Mouse (Mus musculus) spleen, postnatal 14 days (tissue): ENCODE results near the gene Pld5.

Experiments used
- DNase-seq, 2 experiments: peaks; one replicate each; pipeline ENCODE4 v3.0.0; 2021 to 2022; ENCODE audit warnings: low spot score in 2 of 2

Gene Pld5

GRCm38 (mm10) chr1:176167784-176168183, 107.3 kb downstream of the Pld5 start:
- no peak for DNase-seq

DNA sequence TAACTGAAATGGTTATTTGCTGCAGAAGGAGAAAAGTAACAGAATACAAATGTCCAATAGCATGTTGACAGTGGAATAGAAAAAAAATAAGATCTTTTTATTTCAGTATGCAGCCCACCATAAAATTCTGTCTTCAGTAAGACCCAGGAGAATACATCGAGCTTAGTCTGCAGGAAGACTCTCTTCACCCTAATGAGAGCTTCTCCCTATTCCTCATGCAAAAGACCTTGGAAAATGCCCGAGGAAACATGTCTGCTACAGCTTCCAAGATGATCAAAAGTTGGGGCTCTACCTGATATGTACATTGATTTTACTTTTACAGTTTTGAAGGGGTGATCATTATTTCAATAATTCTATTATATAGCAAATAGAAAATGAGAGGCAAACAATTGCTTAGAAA, 108.0 kb downstream of the Pld5 start:
- DNase-seq: no peak

- no peak for DNase-seq
Measured at GRCm38 (mm10) chr1:176145306-176145705, 129.8 kb downstream of the Pld5 start.

GRCm38 (mm10) chr1:176134379-176134778, 140.7 kb downstream of the Pld5 start:
- DNase-seq: no peak

- DNase-seq: no peak
Measured at GRCm38 (mm10) chr1:176125771-176126170, 149.3 kb downstream of the Pld5 start.

DNA sequence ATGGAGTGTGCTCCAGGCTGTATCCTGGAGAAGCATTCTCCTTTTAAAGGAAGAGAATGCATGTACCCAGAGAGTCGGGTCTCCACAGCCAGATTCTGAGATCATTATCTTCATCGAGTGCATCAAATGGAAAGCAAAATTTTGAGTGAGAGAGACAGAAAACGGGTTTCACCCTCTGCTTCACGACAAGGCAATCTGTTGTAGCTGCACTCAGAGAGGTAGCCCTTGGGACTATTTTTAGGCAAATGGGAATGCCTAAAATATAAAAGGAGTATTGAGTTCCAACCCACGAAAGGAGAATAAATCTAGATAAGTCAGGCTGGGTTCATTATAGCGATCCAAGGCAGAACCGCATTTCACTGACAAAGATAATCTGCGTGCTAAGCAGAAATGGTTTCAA, 150.7 kb downstream of the Pld5 start:
- no peak for DNase-seq

DNA sequence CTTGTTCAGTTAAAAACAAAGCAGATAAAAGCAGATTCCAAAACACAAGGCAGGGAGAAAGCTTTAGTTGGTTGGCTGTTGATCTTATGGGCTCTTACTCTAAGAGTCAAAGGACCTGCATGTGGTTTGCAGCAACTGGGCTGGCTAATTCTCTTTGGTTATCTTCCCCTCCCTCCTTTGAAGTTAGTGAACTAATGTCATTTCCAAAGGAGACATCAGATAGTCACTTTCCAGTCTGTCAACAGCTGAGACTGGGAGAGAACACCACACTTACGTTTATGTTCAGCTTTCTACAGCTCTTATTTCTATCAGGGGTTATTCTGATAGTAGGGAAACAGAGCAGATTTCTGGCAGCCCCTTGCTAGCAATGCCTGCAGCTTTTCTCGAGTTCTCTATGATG, 151.3 kb downstream of the Pld5 start:
- DNase-seq: no peak

- no peak for DNase-seq
Measured at GRCm38 (mm10) chr1:176115604-176116003, 159.5 kb downstream of the Pld5 start.

DNA sequence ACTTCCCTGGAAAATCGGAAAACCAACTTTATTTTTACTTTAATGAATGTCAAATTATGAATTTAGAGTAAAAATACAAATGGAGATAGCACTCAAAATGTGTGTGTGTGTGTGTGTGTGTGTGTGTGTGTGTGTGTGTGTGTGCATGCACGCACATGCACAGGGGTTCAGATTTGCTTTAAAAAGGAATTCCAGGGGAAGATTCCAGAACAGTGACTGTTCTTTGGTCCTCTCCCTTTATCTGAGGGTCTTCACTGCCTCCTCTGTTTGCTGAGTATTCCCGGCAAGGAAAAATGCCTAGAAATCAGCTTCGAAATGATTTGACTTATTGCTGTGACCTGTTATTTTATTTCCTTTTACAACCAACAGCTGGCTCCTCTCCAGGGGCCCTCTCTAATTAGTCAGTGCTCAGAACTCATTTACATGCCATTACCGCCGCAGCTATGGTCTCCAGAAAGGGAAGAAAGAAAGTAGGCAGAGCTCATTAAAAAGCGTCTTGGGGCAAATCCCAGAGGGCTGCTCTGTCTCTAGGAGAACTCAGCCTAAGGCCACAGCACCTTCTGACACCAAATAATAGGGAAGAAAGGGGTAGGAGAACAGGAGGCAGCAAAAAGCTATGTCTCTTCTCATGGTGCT, 176.3 kb downstream of the Pld5 start:
- DNase-seq: no peak

DNA sequence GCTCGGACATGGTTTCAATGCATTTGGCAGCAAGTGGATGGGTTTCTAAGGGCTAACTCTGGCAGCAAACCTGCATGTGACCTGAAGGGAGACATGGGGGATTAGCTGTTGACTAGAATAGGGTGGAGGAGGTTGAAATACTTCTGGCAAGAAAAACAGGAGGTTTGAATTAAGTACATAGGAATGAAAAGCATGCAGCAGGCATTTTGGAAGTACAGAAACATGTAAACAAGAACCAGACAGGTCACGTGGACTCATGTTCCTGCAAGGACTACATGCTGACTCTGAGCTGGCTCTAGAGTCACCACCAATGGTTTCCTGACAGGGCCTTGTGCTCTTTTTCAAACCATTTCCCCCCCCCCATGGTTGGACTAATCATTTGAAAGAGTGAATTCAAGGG, 183.0 kb downstream of the Pld5 start:
- no peak for DNase-seq

- DNase-seq: no peak
Measured at GRCm38 (mm10) chr1:176089382-176089781, 185.7 kb downstream of the Pld5 start.

- DNase-seq: no peak
Measured at GRCm38 (mm10) chr1:176085952-176086648, 189.0 kb downstream of the Pld5 start.

DNA sequence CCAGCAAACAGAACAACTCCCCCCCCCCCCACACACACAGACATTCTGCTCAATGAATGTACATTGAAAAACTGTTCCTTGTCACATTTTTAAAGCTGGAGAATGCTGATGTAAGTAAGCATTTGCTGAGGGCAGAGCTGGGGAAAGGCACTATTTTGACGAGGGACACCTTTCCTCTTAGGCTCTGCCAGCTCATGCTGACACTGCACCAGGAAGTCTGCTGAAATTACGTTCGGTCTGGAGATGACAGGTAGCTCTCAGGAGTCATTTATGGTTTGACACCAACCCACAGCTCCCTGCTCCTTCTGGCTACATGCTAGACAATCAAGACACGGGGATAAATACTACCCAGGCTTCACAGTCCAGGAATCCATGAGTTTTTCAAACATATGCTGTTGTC, 192.8 kb downstream of the Pld5 start:
- no peak for DNase-seq

DNA sequence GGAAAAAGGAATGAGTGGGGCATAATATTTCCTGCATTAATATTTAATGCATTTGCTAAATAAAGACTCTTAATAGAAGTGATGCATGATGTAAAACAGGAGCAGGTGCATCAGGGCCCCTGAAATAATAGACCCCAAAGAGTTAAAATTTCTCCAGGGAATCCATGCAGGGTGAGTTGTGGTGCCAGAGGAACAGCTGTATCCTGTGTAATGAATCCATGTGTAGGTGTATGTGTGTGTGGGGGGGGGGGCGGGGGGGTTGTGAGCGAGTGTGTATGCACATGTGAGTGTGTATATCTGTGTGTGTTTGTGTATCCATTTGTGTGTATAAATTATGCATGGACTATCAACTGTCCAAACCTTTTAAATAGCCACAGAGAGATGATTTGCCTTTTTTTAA, 194.1 kb downstream of the Pld5 start:
- DNase-seq: no peak

DNA sequence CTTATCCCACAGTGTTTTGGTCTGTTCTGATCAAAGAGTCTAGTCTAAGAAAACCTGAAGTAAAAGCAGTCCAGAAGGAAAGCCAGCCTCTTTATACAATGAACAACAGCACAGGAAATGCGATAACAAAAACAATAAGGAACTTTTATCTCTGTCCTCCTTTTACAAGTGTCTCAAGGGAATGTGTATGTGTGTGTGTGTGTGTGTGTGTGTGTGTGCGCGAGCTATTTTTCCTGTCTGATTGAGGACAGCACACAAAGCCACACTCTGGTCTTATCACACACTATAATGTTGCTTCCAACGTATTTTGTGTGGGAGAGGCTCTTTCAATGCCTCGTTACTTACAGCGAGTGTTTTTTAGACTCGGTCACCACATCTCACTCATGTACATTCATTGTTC, 196.7 kb downstream of the Pld5 start:
- DNase-seq: no peak

- DNase-seq: no peak
Measured at GRCm38 (mm10) chr1:176076799-176077198, 198.3 kb downstream of the Pld5 start.

DNA sequence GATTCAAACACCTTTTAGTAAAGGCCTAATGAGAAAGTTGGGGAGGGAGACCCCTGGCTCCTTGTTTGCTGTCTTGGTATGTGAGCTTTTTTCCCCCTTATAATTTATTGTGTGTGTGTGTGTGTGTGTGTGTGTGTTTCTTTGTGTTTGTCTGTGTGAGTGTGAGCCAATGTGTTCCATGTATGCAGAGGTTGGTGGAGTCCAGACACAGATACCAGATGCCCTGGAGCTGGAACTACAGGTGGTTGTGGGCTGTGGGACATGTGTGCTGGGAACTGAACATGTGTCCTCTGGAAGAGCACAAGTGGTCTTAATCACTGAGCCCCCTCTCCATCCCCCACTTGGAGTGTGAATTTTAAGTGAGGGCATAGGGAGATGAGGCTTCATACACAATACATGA, 199.3 kb downstream of the Pld5 start:
- DNase-seq: no peak

- DNase-seq: no peak
Measured at GRCm38 (mm10) chr1:176075409-176075808, 199.7 kb downstream of the Pld5 start.

DNA sequence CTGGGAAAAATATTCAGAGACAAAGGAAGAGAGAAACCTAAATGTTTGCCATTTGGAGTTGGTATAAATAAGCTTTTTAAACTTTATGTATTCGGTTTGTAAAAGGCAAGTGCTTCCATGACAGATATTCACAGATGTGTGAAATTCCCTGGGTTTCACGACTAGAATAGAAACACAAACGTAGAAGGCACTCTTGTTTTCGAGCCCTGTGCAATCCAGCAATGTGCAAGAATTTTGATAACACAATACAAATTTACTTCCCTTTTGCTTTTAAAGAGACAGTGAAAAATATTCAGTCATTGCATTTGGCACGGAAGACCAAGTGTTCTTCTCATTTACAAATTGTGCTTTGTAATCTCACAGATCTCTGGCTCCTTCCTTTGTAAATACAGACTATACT, 200.6 kb downstream of the Pld5 start:
- DNase-seq: no peak

DNA sequence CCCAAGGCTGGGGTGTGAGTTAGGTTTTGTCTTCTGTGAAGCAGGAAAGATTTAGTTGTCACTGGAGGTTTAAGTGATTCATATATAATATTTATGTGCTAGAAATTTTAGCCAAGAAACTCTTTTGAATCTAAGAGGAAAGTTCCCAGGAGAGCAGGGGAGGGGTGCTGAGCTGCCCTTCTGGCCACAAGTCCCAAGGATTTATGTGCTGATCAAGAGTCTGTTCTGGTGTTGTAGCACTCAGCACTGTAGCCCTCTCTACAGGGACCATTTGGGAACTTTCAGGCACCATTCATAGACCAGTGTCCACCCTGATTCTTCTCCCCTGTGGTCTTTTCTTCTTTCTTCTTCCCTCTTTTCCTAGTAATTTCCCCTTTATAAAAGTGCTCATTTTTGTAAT, 209.8 kb downstream of the Pld5 start:
- no peak for DNase-seq

- no peak for DNase-seq
Measured at GRCm38 (mm10) chr1:176064471-176064870, 210.6 kb downstream of the Pld5 start.

DNA sequence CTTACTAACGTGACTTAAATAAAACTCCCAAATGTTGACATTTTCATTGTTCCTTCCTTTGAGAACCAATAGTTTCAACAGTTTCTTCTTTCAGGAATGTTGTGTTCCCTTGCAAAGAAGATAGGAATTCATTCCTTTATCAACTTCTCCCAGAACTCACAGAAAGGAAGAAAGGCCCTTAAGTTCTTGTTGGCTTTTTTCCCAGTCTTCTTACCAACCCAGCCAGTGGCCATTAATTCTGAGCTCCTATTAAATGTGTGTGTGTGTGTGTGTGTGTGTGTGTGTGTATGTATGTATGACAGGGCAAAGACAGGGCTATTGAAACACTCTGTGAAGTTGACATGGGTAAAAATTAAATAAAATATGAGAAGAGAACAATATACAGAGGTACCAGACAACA, 221.5 kb downstream of the Pld5 start:
- DNase-seq: no peak

DNA sequence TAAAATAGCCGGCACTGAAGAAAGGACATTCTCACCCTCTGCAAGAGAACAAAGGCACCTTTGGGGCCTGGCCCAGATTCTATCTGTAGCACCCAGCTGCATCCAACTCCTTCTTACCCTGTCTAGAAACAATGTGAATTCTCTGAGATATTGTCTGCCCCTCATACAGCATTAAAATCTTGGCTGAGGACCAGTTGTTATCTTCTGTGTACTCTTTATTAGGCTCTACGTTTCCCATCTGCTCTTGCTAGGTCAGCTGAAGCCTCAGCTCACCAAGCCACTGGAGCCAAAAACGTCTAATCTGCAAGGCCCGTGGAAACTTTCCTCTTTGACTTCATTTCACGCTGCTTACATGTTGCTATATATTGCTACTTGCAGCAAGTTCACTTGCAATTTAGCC, 228.1 kb downstream of the Pld5 start:
- no peak for DNase-seq

- no peak for DNase-seq
Measured at GRCm38 (mm10) chr1:176046375-176046774, 228.7 kb downstream of the Pld5 start.
